Mouse (Mus musculus): ENCODE data around the gene Crk. TPM values are rescaled to one million over a fixed set of nuclear protein-coding genes. Genes with fewer than 3 reads are reported as not detected.

Gene Crk
- total and polyA plus RNA-seq, 2 experiments, result 47.7 to 50.5 TPM

GRCm38 (mm10) chr11:75662131-75662530 is 16.9 kb upstream of the Crk start:
- Histone ChIP-seq H3K36me3 (ENCODE audit: control insufficient read depth, insufficient read depth, low read length) (peaks cover 8% of the 10 kb centered on the region; the same call in 1 of the 2 replicates), H3K27ac (replicated peaks; ENCODE audit: insufficient read depth, low read depth, low read length) (no peak overlapping the region), H3K79me2 (ENCODE audit: control insufficient read depth, insufficient read depth, low read length) (peaks cover 3% of the 10 kb centered on the region; the same call in 1 of the 2 replicates), H3K27me3 (ENCODE audit: control insufficient read depth, insufficient read depth, low read length) (no peaks in the 10 kb centered on the region), H3K4me3 (ENCODE audit: insufficient read depth, low read depth, low read length) (no peak overlapping the region), H3K4me1 (ENCODE audit: control insufficient read depth, insufficient read depth, low read length) (peaks cover 23% of the 10 kb centered on the region), H3K9ac (ENCODE audit: low read depth, low read length) (no peak overlapping the region)
- no peak for TF ChIP-seq CTCF (IDR thresholded peaks at IDR 0.05; ENCODE audit: low read depth, low read length)
- TF ChIP-seq POLR2A (IDR thresholded peaks at IDR 0.05; ENCODE audit: extremely low read depth, insufficient read depth, low read length), result no peak
- 73% methylated on average over 7 of the region's 7 CpGs for WGBS
- no peak for DNase-seq (ENCODE audit: extremely low read depth, low read depth, low spot score)

- DNase-seq (ENCODE audit: extremely low read depth, low read depth, low spot score), result no peak
- H3K9ac ChIP-seq (ENCODE audit: low read depth, low read length), result no peak overlapping the region
- TF ChIP-seq CTCF (IDR thresholded peaks at IDR 0.05; ENCODE audit: low read depth, low read length) (no peak), POLR2A (IDR thresholded peaks at IDR 0.05; ENCODE audit: extremely low read depth, insufficient read depth, low read length) (no peak)
- H3K4me3 ChIP-seq (ENCODE audit: insufficient read depth, low read depth, low read length), result no peak overlapping the region
- H3K36me3 ChIP-seq (ENCODE audit: control insufficient read depth, insufficient read depth, low read length), result peaks cover 17% of the 10 kb centered on the region
- peaks cover 5% of the 10 kb centered on the region; the same call in 1 of the 2 replicates for H3K4me1 ChIP-seq (ENCODE audit: control insufficient read depth, insufficient read depth, low read length)
- no peaks in the 10 kb centered on the region for H3K79me2 ChIP-seq (ENCODE audit: control insufficient read depth, insufficient read depth, low read length)
- H3K27me3 ChIP-seq (ENCODE audit: control insufficient read depth, insufficient read depth, low read length), result no peaks in the 10 kb centered on the region
- H3K27ac ChIP-seq (replicated peaks; ENCODE audit: insufficient read depth, low read depth, low read length), result no peak overlapping the region
- 96% methylated on average over 6 of the region's 6 CpGs for WGBS
Measured at GRCm38 (mm10) chr11:75666296-75666695, 12.8 kb upstream of the Crk start.

- H3K36me3 ChIP-seq (ENCODE audit: control insufficient read depth, insufficient read depth, low read length), result peaks cover 17% of the 10 kb centered on the region
- TF ChIP-seq POLR2A (IDR thresholded peaks at IDR 0.05; ENCODE audit: extremely low read depth, insufficient read depth, low read length) (no peak), CTCF (IDR thresholded peaks at IDR 0.05; ENCODE audit: low read depth, low read length) (no peak)
Measured at GRCm38 (mm10) chr11:75668621-75669020, 10.4 kb upstream of the Crk start.

GRCm38 (mm10) chr11:75669176-75669852 is 9.7 kb upstream of the Crk start:
- Histone ChIP-seq H3K27ac (replicated peaks; ENCODE audit: insufficient read depth, low read depth, low read length) (no peak overlapping the region), H3K27me3 (ENCODE audit: control insufficient read depth, insufficient read depth, low read length) (no peaks in the 10 kb centered on the region), H3K79me2 (ENCODE audit: control insufficient read depth, insufficient read depth, low read length) (no peaks in the 10 kb centered on the region), H3K4me3 (ENCODE audit: insufficient read depth, low read depth, low read length) (no peak overlapping the region), H3K36me3 (ENCODE audit: control insufficient read depth, insufficient read depth, low read length) (peaks cover 16% of the 10 kb centered on the region), H3K4me1 (ENCODE audit: control insufficient read depth, insufficient read depth, low read length) (no peaks in the 10 kb centered on the region), H3K9ac (ENCODE audit: low read depth, low read length) (no peak overlapping the region)
- TF ChIP-seq CTCF (IDR thresholded peaks at IDR 0.05; ENCODE audit: low read depth, low read length) (no peak), POLR2A (IDR thresholded peaks at IDR 0.05; ENCODE audit: extremely low read depth, insufficient read depth, low read length) (no peak)
- DNase-seq (ENCODE audit: extremely low read depth, low read depth, low spot score), result no peak
- WGBS, result 97% methylated on average over 11 of the region's 11 CpGs

More at GRCm38 (mm10) chr11:75668621-75669020, 10.4 kb upstream of the Crk start:
- no peaks in the 10 kb centered on the region for H3K79me2 ChIP-seq (ENCODE audit: control insufficient read depth, insufficient read depth, low read length)
- no peak overlapping the region for H3K4me3 ChIP-seq (ENCODE audit: insufficient read depth, low read depth, low read length)
- no peak overlapping the region for H3K27ac ChIP-seq (replicated peaks; ENCODE audit: insufficient read depth, low read depth, low read length)
- no peaks in the 10 kb centered on the region for H3K27me3 ChIP-seq (ENCODE audit: control insufficient read depth, insufficient read depth, low read length)
- H3K9ac ChIP-seq (ENCODE audit: low read depth, low read length), result no peak overlapping the region
- DNase-seq (ENCODE audit: extremely low read depth, low read depth, low spot score), result no peak
- WGBS, result 94% methylated on average over 3 of the region's 3 CpGs
- no peaks in the 10 kb centered on the region for H3K4me1 ChIP-seq (ENCODE audit: control insufficient read depth, insufficient read depth, low read length)

GRCm38 (mm10) chr11:75669853-75670200 is 9.2 kb upstream of the Crk start:
- peaks cover 15% of the 10 kb centered on the region for H3K36me3 ChIP-seq (ENCODE audit: control insufficient read depth, insufficient read depth, low read length)
- no peak for TF ChIP-seq POLR2A (IDR thresholded peaks at IDR 0.05; ENCODE audit: extremely low read depth, insufficient read depth, low read length)
- no peak for TF ChIP-seq CTCF (IDR thresholded peaks at IDR 0.05; ENCODE audit: low read depth, low read length)
- no peaks in the 10 kb centered on the region for H3K4me1 ChIP-seq (ENCODE audit: control insufficient read depth, insufficient read depth, low read length)
- no peak overlapping the region for H3K27ac ChIP-seq (replicated peaks; ENCODE audit: insufficient read depth, low read depth, low read length)
- no peak overlapping the region for H3K4me3 ChIP-seq (ENCODE audit: insufficient read depth, low read depth, low read length)
- 93% methylated on average over 12 of the region's 12 CpGs for WGBS
- H3K79me2 ChIP-seq (ENCODE audit: control insufficient read depth, insufficient read depth, low read length), result no peaks in the 10 kb centered on the region
- DNase-seq (ENCODE audit: extremely low read depth, low read depth, low spot score), result no peak
- H3K27me3 ChIP-seq (ENCODE audit: control insufficient read depth, insufficient read depth, low read length), result no peaks in the 10 kb centered on the region
- H3K9ac ChIP-seq (ENCODE audit: low read depth, low read length), result no peak overlapping the region

- Histone ChIP-seq H3K9ac (ENCODE audit: low read depth, low read length) (no peak overlapping the region), H3K79me2 (ENCODE audit: control insufficient read depth, insufficient read depth, low read length) (no peaks in the 10 kb centered on the region), H3K27me3 (ENCODE audit: control insufficient read depth, insufficient read depth, low read length) (no peaks in the 10 kb centered on the region), H3K4me1 (ENCODE audit: control insufficient read depth, insufficient read depth, low read length) (no peaks in the 10 kb centered on the region), H3K27ac (replicated peaks; ENCODE audit: insufficient read depth, low read depth, low read length) (no peak overlapping the region), H3K36me3 (ENCODE audit: control insufficient read depth, insufficient read depth, low read length) (peaks cover 13% of the 10 kb centered on the region), H3K4me3 (ENCODE audit: insufficient read depth, low read depth, low read length) (no peak overlapping the region)
- TF ChIP-seq POLR2A (IDR thresholded peaks at IDR 0.05; ENCODE audit: extremely low read depth, insufficient read depth, low read length) (no peak), CTCF (IDR thresholded peaks at IDR 0.05; ENCODE audit: low read depth, low read length) (no peak)
- 91% methylated on average over 22 of the region's 22 CpGs for WGBS
- DNase-seq (ENCODE audit: extremely low read depth, low read depth, low spot score), result no peak
Measured at GRCm38 (mm10) chr11:75671426-75672180, 7.5 kb upstream of the Crk start.
